Mouse (Mus musculus) kidney, embryonic 15.5 days (tissue): ENCODE results near the gene Mapt. TPM values are rescaled to one million over a fixed set of nuclear protein-coding genes. Genes with fewer than 3 reads are reported as not detected.
"Not testable (repeated sequence)": the region's sequence is repeated elsewhere in the genome, so short reads cannot be mapped to it uniquely, and the experiment has no call there.

ENCODE experiments used
- ATAC-seq: fragments of 200-750 bp; cut with Nextera tagmentation; replicated peaks from 2 replicates; pipeline ENCODE4 v1.8.0; 2017; ENCODE audit warnings: moderate TSS enrichment; ENCODE audit not compliant: low FRiP score
- H3K27ac ChIP-seq: fragments of 300-500 bp; sonication (generic); 2 replicates; pipeline ENCODE4 v1.5.1; 2015; ENCODE audit warnings: mild to moderate bottlenecking, inconsistent platforms
- H3K27me3 ChIP-seq: fragments of 300-500 bp; sonication (generic); 2 replicates; pipeline ENCODE4 v1.6.1; 2015; ENCODE audit warnings: inconsistent platforms
- H3K36me3 ChIP-seq: fragments of 300-500 bp; sonication (generic); 2 replicates; pipeline ENCODE4 v1.6.1; 2015; ENCODE audit warnings: inconsistent platforms
- H3K4me1 ChIP-seq: fragments of 300-500 bp; sonication (generic); 2 replicates; pipeline ENCODE4 v1.6.1; 2015; ENCODE audit warnings: inconsistent platforms
- H3K4me2 ChIP-seq: fragments of 300-500 bp; sonication (generic); 2 replicates; pipeline ENCODE4 v1.6.1; 2015; ENCODE audit warnings: moderate library complexity, mild to moderate bottlenecking, inconsistent platforms
- H3K4me3 ChIP-seq: fragments of 300-500 bp; sonication (generic); replicated peaks from 2 replicates; pipeline ENCODE4 v1.5.1; 2015; ENCODE audit warnings: mild to moderate bottlenecking, inconsistent platforms
- H3K9ac ChIP-seq: fragments of 300-500 bp; sonication (generic); 2 replicates; pipeline ENCODE4 v1.6.1; 2015; ENCODE audit warnings: mild to moderate bottlenecking, inconsistent platforms
- H3K9me3 ChIP-seq: fragments of 300-500 bp; sonication (generic); replicated peaks from 2 replicates; pipeline ENCODE4 v1.6.1; 2016; ENCODE audit warnings: inconsistent platforms
- WGBS: fragments of 180-500 bp; shearing (Covaris S2); methylation state at CpG from one replicate; pipeline ENCODE4 v1.1.7; 2015; ENCODE audit warnings: mixed read lengths; 5-methylcytosine and 5-hydroxymethylcytosine counted together
- polyA plus RNA-seq: library from polyadenylated mRNA; unstranded; fragments of >200 nt; fragmentation: Nextera tagmentation; extraction: Ambion mirVana; gene quantifications from 2 replicates; pipeline ENCODE4 v1.2.1, GENCODE M21; 2015

The Mapt gene
- polyA plus RNA-seq, 1 experiment from 2014 or later = 13.6 TPM

- Histone ChIP-seq H3K4me2 (no peak overlapping the region), H3K27ac (no peak overlapping the region), H3K4me3 (no peak overlapping the region), H3K36me3 (no peaks in the 10 kb centered on the region), H3K9me3 (no peaks in the 10 kb centered on the region), H3K9ac (no peak overlapping the region), H3K27me3 (0 out of 2 replicates have a peak, but pooled peaks cover 3% of the 10 kb centered on the region), H3K4me1 (no peaks in the 10 kb centered on the region)
- no peak for ATAC-seq
- 85% methylated on average over 6 of the region's 6 CpGs for WGBS
Measured at GRCm38 (mm10) chr11:104211251-104211650, 19.9 kb upstream of the Mapt start.

- not testable (repeated sequence) for ATAC-seq, H3K4me1 ChIP-seq
Measured at GRCm38 (mm10) chr11:104214128-104214527, 17.1 kb upstream of the Mapt start.

GRCm38 (mm10) chr11:104218075-104218474 is 13.1 kb upstream of the Mapt start:
- no peak overlapping the region for H3K9ac ChIP-seq
- H3K4me2 ChIP-seq = no peak overlapping the region
- no peaks in the 10 kb centered on the region for H3K4me1 ChIP-seq
- H3K9me3 ChIP-seq = no peaks in the 10 kb centered on the region
- H3K4me3 ChIP-seq = no peak overlapping the region
- no peak overlapping the region for H3K27ac ChIP-seq
- H3K36me3 ChIP-seq = no peaks in the 10 kb centered on the region
- no peak for ATAC-seq
- H3K27me3 ChIP-seq = no peaks in the 10 kb centered on the region
- 84% methylated on average over 3 of the region's 3 CpGs for WGBS

More at GRCm38 (mm10) chr11:104214128-104214527, 17.1 kb upstream of the Mapt start:
- not testable (repeated sequence) for H3K4me3 ChIP-seq, H3K9me3 ChIP-seq, H3K9ac ChIP-seq, H3K36me3 ChIP-seq, H3K4me2 ChIP-seq, H3K27ac ChIP-seq, H3K27me3 ChIP-seq
- 97% methylated on average over 5 of the region's 5 CpGs for WGBS

- WGBS = 80% methylated on average over 4 of the region's 4 CpGs
- H3K27ac ChIP-seq = no peak overlapping the region
- no peaks in the 10 kb centered on the region for H3K4me1 ChIP-seq
- no peak overlapping the region for H3K4me3 ChIP-seq
- no peak overlapping the region for H3K9ac ChIP-seq
- H3K36me3 ChIP-seq = no peaks in the 10 kb centered on the region
- no peaks in the 10 kb centered on the region for H3K9me3 ChIP-seq
- no peaks in the 10 kb centered on the region for H3K27me3 ChIP-seq
- H3K4me2 ChIP-seq = no peak overlapping the region
- ATAC-seq = no peak
Measured at GRCm38 (mm10) chr11:104220291-104220690, 10.9 kb upstream of the Mapt start.

GRCm38 (mm10) chr11:104221751-104222150 is 9.4 kb upstream of the Mapt start:
- no peak overlapping the region for H3K4me3 ChIP-seq
- H3K4me2 ChIP-seq = no peak overlapping the region
- no peaks in the 10 kb centered on the region for H3K36me3 ChIP-seq
- H3K27me3 ChIP-seq = no peaks in the 10 kb centered on the region
- WGBS = 86% methylated on average over 5 of the region's 5 CpGs
- no peak overlapping the region for H3K9ac ChIP-seq
- H3K27ac ChIP-seq = no peak overlapping the region
- no peaks in the 10 kb centered on the region for H3K4me1 ChIP-seq
- no peak for ATAC-seq
- no peaks in the 10 kb centered on the region for H3K9me3 ChIP-seq

- Histone ChIP-seq H3K4me1 (no peaks in the 10 kb centered on the region), H3K4me2 (no peak overlapping the region), H3K9ac (no peak overlapping the region), H3K27ac (no peak overlapping the region), H3K4me3 (no peak overlapping the region), H3K27me3 (no peaks in the 10 kb centered on the region), H3K36me3 (no peaks in the 10 kb centered on the region), H3K9me3 (no peaks in the 10 kb centered on the region)
- 82% methylated on average over 9 of the region's 9 CpGs for WGBS
- ATAC-seq = no peak
Measured at GRCm38 (mm10) chr11:104223301-104223700, 7.9 kb upstream of the Mapt start.

- ATAC-seq = no peak
- no peaks in the 10 kb centered on the region for H3K36me3 ChIP-seq
- H3K4me3 ChIP-seq = no peak overlapping the region
- peaks cover 32% of the 10 kb centered on the region for H3K4me1 ChIP-seq
- H3K27ac ChIP-seq = no peak overlapping the region
- H3K4me2 ChIP-seq = no peak overlapping the region
- 72% methylated on average over 4 of the region's 4 CpGs for WGBS
- peaks cover 35% of the 10 kb centered on the region for H3K27me3 ChIP-seq
- H3K9me3 ChIP-seq = no peaks in the 10 kb centered on the region
- no peak overlapping the region for H3K9ac ChIP-seq
Measured at GRCm38 (mm10) chr11:104229391-104229790, 1.8 kb upstream of the Mapt start.

GRCm38 (mm10) chr11:104230066-104230778 is 968 bp upstream of the Mapt start:
- Histone ChIP-seq H3K36me3 (no peaks in the 10 kb centered on the region), H3K4me2 (peak overlapping the region; percentile 93), H3K9me3 (no peaks in the 10 kb centered on the region), H3K27ac (peak overlapping the region; percentile 74), H3K4me3 (peak overlapping the region; percentile 58), H3K9ac (no peak overlapping the region), H3K27me3 (peaks cover 43% of the 10 kb centered on the region), H3K4me1 (peaks cover 33% of the 10 kb centered on the region)
- ATAC-seq = no peak
- 11% methylated on average over 9 of the region's 9 CpGs for WGBS

GRCm38 (mm10) chr11:104232141-104233061 is 1.2 kb downstream of the Mapt start:
- Histone ChIP-seq H3K4me1 (peaks cover 38% of the 10 kb centered on the region), H3K9ac (peak overlapping the region; percentile 65), H3K4me2 (peak overlapping the region; percentile 93), H3K9me3 (no peaks in the 10 kb centered on the region), H3K27ac (no peak overlapping the region), H3K27me3 (peaks cover 63% of the 10 kb centered on the region), H3K36me3 (no peaks in the 10 kb centered on the region), H3K4me3 (peak overlapping the region; percentile 58)
- under 1% methylated on average over 72 of the region's 72 CpGs for WGBS
- no peak for ATAC-seq

- H3K27me3 ChIP-seq = peaks cover 65% of the 10 kb centered on the region
- H3K4me2 ChIP-seq = peak overlapping the region; percentile 93
- no peak for ATAC-seq
- H3K27ac ChIP-seq = no peak overlapping the region
- WGBS = under 1% methylated on average over 10 of the region's 10 CpGs
- peak overlapping the region; percentile 58 for H3K4me3 ChIP-seq
- peaks cover 38% of the 10 kb centered on the region for H3K4me1 ChIP-seq
- no peak overlapping the region for H3K9ac ChIP-seq
- H3K9me3 ChIP-seq = no peaks in the 10 kb centered on the region
- no peaks in the 10 kb centered on the region for H3K36me3 ChIP-seq
Measured at GRCm38 (mm10) chr11:104233101-104233500, 1.9 kb downstream of the Mapt start.

GRCm38 (mm10) chr11:104233574-104234206 is 2.5 kb downstream of the Mapt start:
- ATAC-seq = no peak
- H3K36me3 ChIP-seq = no peaks in the 10 kb centered on the region
- 3% methylated on average over 30 of the region's 30 CpGs for WGBS
- H3K27ac ChIP-seq = no peak overlapping the region
- no peak overlapping the region for H3K9ac ChIP-seq
- peaks cover 65% of the 10 kb centered on the region for H3K27me3 ChIP-seq
- peaks cover 38% of the 10 kb centered on the region for H3K4me1 ChIP-seq
- no peaks in the 10 kb centered on the region for H3K9me3 ChIP-seq
- peak overlapping the region; percentile 14; the same call in 1 of the 2 replicates for H3K4me3 ChIP-seq
- H3K4me2 ChIP-seq = peak overlapping the region; percentile 93; the same call in 1 of the 2 replicates

GRCm38 (mm10) chr11:104234680-104235079 is 3.5 kb downstream of the Mapt start:
- no peak overlapping the region for H3K4me3 ChIP-seq
- no peaks in the 10 kb centered on the region for H3K36me3 ChIP-seq
- H3K9ac ChIP-seq = no peak overlapping the region
- no peak overlapping the region for H3K27ac ChIP-seq
- 18% methylated on average over 6 of the region's 6 CpGs for WGBS
- no peak overlapping the region; the same call in 1 of the 2 replicates for H3K4me2 ChIP-seq
- H3K4me1 ChIP-seq = peaks cover 38% of the 10 kb centered on the region
- no peak for ATAC-seq
- no peaks in the 10 kb centered on the region for H3K9me3 ChIP-seq
- peaks cover 61% of the 10 kb centered on the region for H3K27me3 ChIP-seq
